Mouse (Mus musculus): ENCODE data around the gene Ackr2.

- no peak for TF ChIP-seq CTCF (IDR thresholded peaks at IDR 0.05)
- no peak for TF ChIP-seq EP300 (IDR thresholded peaks at IDR 0.05)
Measured at GRCm38 (mm10) chr9:121937944-121938355, 39.8 kb downstream of the Ackr2 start.
